Mouse (Mus musculus): Measurements from ENCODE around the gene Txn1. TPM values are rescaled to one million over a fixed set of nuclear protein-coding genes. Genes with fewer than 3 reads are reported as not detected.
A peak's percentile ranks its signal among the peaks of the same experiment; 100 is the strongest.

The Txn1 gene
- polyA plus RNA-seq, 1 experiment from 2014 or later: 393 TPM

GRCm38 (mm10) chr4:57967195-57967594, 11.0 kb upstream of the Txn1 start:
- peak; percentile 62 for ATAC-seq

GRCm38 (mm10) chr4:57965516-57965915, 9.3 kb upstream of the Txn1 start:
- Histone ChIP-seq H3K27me3 (replicated peaks; ENCODE audit: insufficient read depth, low read length) (no peaks in the 10 kb centered on the region), H3K4me2 (replicated peaks; ENCODE audit: low read depth, low read length) (no peak overlapping the region), H3K9me3 (ENCODE audit: low read length) (no peaks in the 10 kb centered on the region), H3K9ac (replicated peaks; ENCODE audit: low read depth) (no peak overlapping the region), H3K4me1 (ENCODE audit: insufficient read depth, low read depth, low read length) (no peaks in the 10 kb centered on the region), H3K4me3 (ENCODE audit: low read depth, low read length) (no peak overlapping the region), H3K27ac (ENCODE audit: low read length) (no peak overlapping the region), H3K36me3 (ENCODE audit: insufficient read depth, low read length) (no peaks in the 10 kb centered on the region)
- DNase-seq (ENCODE audit: low spot score): no peak
- WGBS: 89% methylated on average over 4 of the region's 4 CpGs
- no peak for ATAC-seq
- no peak for TF ChIP-seq CTCF (IDR thresholded peaks at IDR 0.05)
- TF ChIP-seq EP300 (IDR thresholded peaks at IDR 0.05): no peak

More at GRCm38 (mm10) chr4:57967195-57967594, 11.0 kb upstream of the Txn1 start:
- TF ChIP-seq CTCF (IDR thresholded peaks at IDR 0.05) (no peak), EP300 (IDR thresholded peaks at IDR 0.05) (no peak)
- H3K9me3 ChIP-seq (ENCODE audit: low read length): no peaks in the 10 kb centered on the region
- no peak overlapping the region for H3K4me3 ChIP-seq (ENCODE audit: low read depth, low read length)
- no peak overlapping the region for H3K9ac ChIP-seq (replicated peaks; ENCODE audit: low read depth)
- no peaks in the 10 kb centered on the region for H3K4me1 ChIP-seq (ENCODE audit: insufficient read depth, low read depth, low read length)
- peak; percentile 47 for DNase-seq (ENCODE audit: low spot score)
- no peak overlapping the region for H3K4me2 ChIP-seq (replicated peaks; ENCODE audit: low read depth, low read length)
- no peaks in the 10 kb centered on the region for H3K27me3 ChIP-seq (replicated peaks; ENCODE audit: insufficient read depth, low read length)
- H3K36me3 ChIP-seq (ENCODE audit: insufficient read depth, low read length): no peaks in the 10 kb centered on the region
- H3K27ac ChIP-seq (ENCODE audit: low read length): no peak overlapping the region
- WGBS: 37% methylated on average over 3 of the region's 3 CpGs

GRCm38 (mm10) chr4:57964143-57964542, 7.9 kb upstream of the Txn1 start:
- WGBS: 65% methylated on average over 1 of the region's 1 CpGs
- H3K36me3 ChIP-seq (ENCODE audit: insufficient read depth, low read length): no peaks in the 10 kb centered on the region
- H3K4me3 ChIP-seq (ENCODE audit: low read depth, low read length): no peak overlapping the region
- no peak for TF ChIP-seq EP300 (IDR thresholded peaks at IDR 0.05)
- TF ChIP-seq CTCF (IDR thresholded peaks at IDR 0.05): no peak
- no peak overlapping the region for H3K9ac ChIP-seq (replicated peaks; ENCODE audit: low read depth)
- no peaks in the 10 kb centered on the region for H3K27me3 ChIP-seq (replicated peaks; ENCODE audit: insufficient read depth, low read length)
- DNase-seq (ENCODE audit: low spot score): no peak
- ATAC-seq: no peak
- no peaks in the 10 kb centered on the region for H3K4me1 ChIP-seq (ENCODE audit: insufficient read depth, low read depth, low read length)
- H3K27ac ChIP-seq (ENCODE audit: low read length): no peak overlapping the region
- H3K4me2 ChIP-seq (replicated peaks; ENCODE audit: low read depth, low read length): no peak overlapping the region
- H3K9me3 ChIP-seq (ENCODE audit: low read length): no peaks in the 10 kb centered on the region

GRCm38 (mm10) chr4:57959056-57959455, 2.8 kb upstream of the Txn1 start:
- H3K27me3 ChIP-seq (replicated peaks; ENCODE audit: insufficient read depth, low read length): no peaks in the 10 kb centered on the region
- ATAC-seq: no peak
- no peak for TF ChIP-seq CTCF (IDR thresholded peaks at IDR 0.05)
- no peak overlapping the region for H3K4me2 ChIP-seq (replicated peaks; ENCODE audit: low read depth, low read length)
- no peak overlapping the region for H3K9ac ChIP-seq (replicated peaks; ENCODE audit: low read depth)
- H3K27ac ChIP-seq (ENCODE audit: low read length): no peak overlapping the region
- whole genome bisulfite sequencing: 90% methylated on average over 8 of the region's 8 CpGs
- DNase-seq (ENCODE audit: low spot score): no peak
- no peaks in the 10 kb centered on the region for H3K36me3 ChIP-seq (ENCODE audit: insufficient read depth, low read length)
- no peak overlapping the region for H3K4me3 ChIP-seq (ENCODE audit: low read depth, low read length)
- H3K4me1 ChIP-seq (ENCODE audit: insufficient read depth, low read depth, low read length): peaks cover 13% of the 10 kb centered on the region; the same call in 1 of the 2 replicates
- no peaks in the 10 kb centered on the region for H3K9me3 ChIP-seq (ENCODE audit: low read length)

GRCm38 (mm10) chr4:57958098-57958497, 1.9 kb upstream of the Txn1 start:
- H3K4me2 ChIP-seq (replicated peaks; ENCODE audit: low read depth, low read length): no peak overlapping the region
- H3K36me3 ChIP-seq (ENCODE audit: insufficient read depth, low read length): no peaks in the 10 kb centered on the region
- ATAC-seq (no peak), DNase-seq (ENCODE audit: low spot score) (no peak)
- H3K27ac ChIP-seq (ENCODE audit: low read length): 0 out of 2 replicates have a peak overlapping the region, but pooled peaks have one; percentile 97
- no peak overlapping the region for H3K4me3 ChIP-seq (ENCODE audit: low read depth, low read length)
- WGBS: 55% methylated on average over 9 of the region's 9 CpGs
- no peaks in the 10 kb centered on the region for H3K27me3 ChIP-seq (replicated peaks; ENCODE audit: insufficient read depth, low read length)
- H3K9me3 ChIP-seq (ENCODE audit: low read length): no peaks in the 10 kb centered on the region
- H3K9ac ChIP-seq (replicated peaks; ENCODE audit: low read depth): no peak overlapping the region
- TF ChIP-seq CTCF (IDR thresholded peaks at IDR 0.05) (no peak), EP300 (IDR thresholded peaks at IDR 0.05) (no peak)
- peaks cover 13% of the 10 kb centered on the region; the same call in 1 of the 2 replicates for H3K4me1 ChIP-seq (ENCODE audit: insufficient read depth, low read depth, low read length)

GRCm38 (mm10) chr4:57957200-57958085, 1.2 kb upstream of the Txn1 start:
- WGBS: 36% methylated on average over 11 of the region's 11 CpGs
- no peak for ATAC-seq
- peak overlapping the region; percentile 86 for H3K4me3 ChIP-seq (ENCODE audit: low read depth, low read length)
- H3K4me2 ChIP-seq (replicated peaks; ENCODE audit: low read depth, low read length): peak overlapping the region; percentile 75
- peak overlapping the region; percentile 46; the same call in 1 of the 2 replicates for H3K9ac ChIP-seq (replicated peaks; ENCODE audit: low read depth)
- no peaks in the 10 kb centered on the region for H3K36me3 ChIP-seq (ENCODE audit: insufficient read depth, low read length)
- peak overlapping the region; percentile 97 for H3K27ac ChIP-seq (ENCODE audit: low read length)
- DNase-seq (ENCODE audit: low spot score): peak; percentile 22
- H3K27me3 ChIP-seq (replicated peaks; ENCODE audit: insufficient read depth, low read length): no peaks in the 10 kb centered on the region
- H3K9me3 ChIP-seq (ENCODE audit: low read length): no peaks in the 10 kb centered on the region
- H3K4me1 ChIP-seq (ENCODE audit: insufficient read depth, low read depth, low read length): peaks cover 13% of the 10 kb centered on the region; the same call in 1 of the 2 replicates
- no peak for TF ChIP-seq EP300 (IDR thresholded peaks at IDR 0.05)
- TF ChIP-seq CTCF (IDR thresholded peaks at IDR 0.05): no peak
